Mouse (Mus musculus) intestine, embryonic 14.5 days (tissue): ENCODE data around the gene Nt5c3. TPM values are rescaled to one million over a fixed set of nuclear protein-coding genes. Genes with fewer than 3 reads are reported as not detected.

ENCODE experiments used
- ATAC-seq: fragments of 200-750 bp; cut with Nextera tagmentation; replicated peaks from 2 replicates; pipeline ENCODE4 v1.8.0; 2017; ENCODE audit warnings: low read depth, moderate number of reproducible peaks, moderate TSS enrichment, moderate library complexity; ENCODE audit not compliant: low FRiP score, low TSS enrichment
- DNase-seq: peaks from one replicate; pipeline ENCODE4 v3.0.0-alpha.2; 2018; ENCODE audit warnings: low spot score
- H3K27ac ChIP-seq: fragments of 300-500 bp; sonication (generic); 2 replicates; pipeline ENCODE4 v1.5.1; 2014; ENCODE audit warnings: low read depth, mild to moderate bottlenecking, control low read depth
- H3K27me3 ChIP-seq: fragments of 300-500 bp; sonication (generic); replicated peaks from 2 replicates; pipeline ENCODE4 v1.6.1; 2014; ENCODE audit warnings: low read length, control low read depth; ENCODE audit not compliant: control insufficient read depth, insufficient read depth
- H3K36me3 ChIP-seq: fragments of 300-500 bp; sonication (generic); 2 replicates; pipeline ENCODE4 v1.6.1; 2014; ENCODE audit warnings: low read length, control low read depth; ENCODE audit not compliant: control insufficient read depth, insufficient read depth
- H3K4me1 ChIP-seq: fragments of 300-500 bp; sonication (generic); replicated peaks from 2 replicates; pipeline ENCODE4 v1.6.1; 2014; ENCODE audit warnings: low read length, control low read depth, mixed read lengths; ENCODE audit not compliant: control insufficient read depth, insufficient read depth
- H3K4me2 ChIP-seq: fragments of 300-500 bp; sonication (generic); 2 replicates; pipeline ENCODE4 v1.6.1; 2014; ENCODE audit warnings: low read length
- H3K4me3 ChIP-seq: fragments of 300-500 bp; sonication (generic); 2 replicates; pipeline ENCODE4 v1.5.1; 2014; ENCODE audit warnings: low read depth, low read length, control low read depth, mixed read lengths
- H3K9ac ChIP-seq: fragments of 300-500 bp; sonication (generic); 2 replicates; pipeline ENCODE4 v1.6.1; 2014; ENCODE audit warnings: mild to moderate bottlenecking, low read length
- H3K9me3 ChIP-seq: fragments of 300-500 bp; sonication (generic); 2 replicates; pipeline ENCODE4 v1.6.1; 2016; ENCODE audit warnings: low read length, control low read depth; ENCODE audit not compliant: control insufficient read depth
- WGBS: fragments of 180-500 bp; shearing (Covaris S2); extraction: QIAGEN DNeasy Blood & Tissue Kit; methylation state at CpG from one replicate; pipeline ENCODE4 v1.1.7; 2014; 5-methylcytosine and 5-hydroxymethylcytosine counted together
- polyA plus RNA-seq: library from polyadenylated mRNA; unstranded; fragments of >200 nt; fragmentation: Nextera tagmentation; extraction: Ambion mirVana; gene quantifications from 2 replicates; pipeline ENCODE4 v1.2.1, GENCODE M21; 2014

The Nt5c3 gene
- polyA plus RNA-seq, 1 experiment from 2014 or later, result 69.1 TPM

DNA sequence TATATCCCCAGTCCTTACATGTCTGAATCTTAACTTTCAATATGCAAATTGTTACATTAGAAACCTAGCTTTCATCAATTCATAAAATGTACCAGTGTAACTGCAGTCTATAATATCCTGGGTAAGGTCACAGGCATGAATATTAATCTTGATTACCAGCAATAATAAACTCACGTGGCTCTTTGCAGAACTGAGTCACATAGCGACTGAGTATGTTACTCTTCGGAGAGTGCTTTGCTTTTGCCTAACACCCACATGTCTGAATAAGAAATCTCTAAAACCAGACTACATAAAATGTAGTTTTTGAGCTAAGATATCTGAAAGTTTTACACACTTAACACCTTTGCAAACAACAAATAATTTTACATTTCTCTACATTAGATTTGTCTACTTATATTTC, 22.4 kb downstream of the Nt5c3 start:
- ATAC-seq (no peak), DNase-seq (no peak)
- no peak overlapping the region for H3K27ac ChIP-seq
- WGBS, result 62% methylated on average over 3 of the region's 3 CpGs
- no peaks in the 10 kb centered on the region for H3K36me3 ChIP-seq
- H3K9ac ChIP-seq, result no peak overlapping the region
- no peaks in the 10 kb centered on the region for H3K9me3 ChIP-seq
- H3K4me3 ChIP-seq, result no peak overlapping the region
- H3K4me2 ChIP-seq, result peak overlapping the region; percentile 37
- peaks cover 20% of the 10 kb centered on the region for H3K4me1 ChIP-seq
- H3K27me3 ChIP-seq, result no peaks in the 10 kb centered on the region

DNA sequence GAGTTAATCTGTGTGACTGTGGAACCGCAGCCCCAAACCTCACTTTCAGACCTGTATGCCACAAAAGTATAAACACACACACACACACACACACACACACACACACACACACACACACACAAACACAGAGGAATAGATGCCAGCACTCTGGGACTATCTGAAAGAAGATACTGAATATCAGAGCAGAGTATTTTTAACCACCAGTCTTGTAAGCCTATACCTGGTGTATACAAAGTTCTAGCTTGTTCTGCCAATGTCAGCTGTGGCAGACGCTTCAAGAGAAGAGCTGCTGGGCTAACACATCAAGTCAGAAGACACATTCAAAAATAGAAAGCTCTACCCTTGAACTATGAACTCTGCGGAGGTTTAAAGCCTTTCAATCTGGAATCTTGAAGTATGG, 24.1 kb downstream of the Nt5c3 start:
- DNase-seq (no peak), ATAC-seq (no peak)
- no peaks in the 10 kb centered on the region for H3K36me3 ChIP-seq
- H3K27me3 ChIP-seq, result no peaks in the 10 kb centered on the region
- H3K9ac ChIP-seq, result no peak overlapping the region
- WGBS, result 68% methylated on average over 3 of the region's 3 CpGs
- H3K9me3 ChIP-seq, result no peaks in the 10 kb centered on the region
- H3K4me2 ChIP-seq, result no peak overlapping the region
- peaks cover 18% of the 10 kb centered on the region for H3K4me1 ChIP-seq
- no peak overlapping the region for H3K4me3 ChIP-seq
- no peak overlapping the region for H3K27ac ChIP-seq

DNA sequence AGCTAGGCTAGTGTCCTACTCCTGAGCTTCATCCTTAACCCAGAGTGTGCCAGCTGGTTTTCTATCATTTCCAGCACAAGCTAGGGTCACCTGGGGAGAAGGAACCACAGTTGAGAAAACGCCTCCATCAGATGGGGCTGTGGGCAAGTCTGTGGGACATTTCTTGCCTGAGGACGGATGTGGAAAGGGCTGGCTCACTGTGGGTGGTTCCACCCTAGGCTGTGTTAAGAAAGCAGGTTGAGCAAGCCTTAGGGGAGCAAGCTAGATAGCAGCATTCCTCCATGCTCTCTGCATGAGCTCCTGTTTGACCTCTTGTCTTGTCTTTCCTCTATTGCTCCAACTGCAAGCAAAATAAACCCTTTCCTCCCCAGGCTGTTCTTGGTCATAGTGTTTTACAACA, 33.0 kb downstream of the Nt5c3 start:
- ATAC-seq, result no peak
- 79% methylated on average over 2 of the region's 2 CpGs for WGBS

DNA sequence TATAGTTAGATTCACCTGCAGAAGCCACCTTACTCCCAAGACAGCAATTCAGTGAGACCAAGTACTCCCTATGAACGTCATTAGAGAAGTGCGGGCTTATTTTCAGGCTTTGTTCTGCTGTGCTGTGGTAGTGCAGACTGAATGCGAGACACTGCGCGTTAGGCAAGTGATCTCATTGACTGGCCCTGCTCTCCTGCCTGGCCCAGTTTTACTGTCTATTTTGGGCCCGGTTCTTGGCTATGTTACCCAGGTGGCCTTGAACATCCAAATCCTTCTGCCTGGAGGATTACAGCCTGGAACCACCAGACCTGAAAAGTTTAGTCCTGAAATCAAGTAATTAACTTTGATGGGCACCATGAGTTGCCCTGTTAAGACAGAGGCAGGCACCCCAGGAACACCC, 35.2 kb downstream of the Nt5c3 start:
- WGBS, result 95% methylated on average over 6 of the region's 6 CpGs
- H3K36me3 ChIP-seq, result peaks cover 60% of the 10 kb centered on the region

More for the DNA sequence above, 33.0 kb downstream of the Nt5c3 start:
- Histone ChIP-seq H3K36me3 (peaks cover 41% of the 10 kb centered on the region), H3K27ac (no peak overlapping the region), H3K4me2 (no peak overlapping the region), H3K27me3 (no peaks in the 10 kb centered on the region), H3K4me1 (no peaks in the 10 kb centered on the region), H3K9ac (no peak overlapping the region), H3K9me3 (no peaks in the 10 kb centered on the region), H3K4me3 (no peak overlapping the region)
- DNase-seq, result no peak

DNA sequence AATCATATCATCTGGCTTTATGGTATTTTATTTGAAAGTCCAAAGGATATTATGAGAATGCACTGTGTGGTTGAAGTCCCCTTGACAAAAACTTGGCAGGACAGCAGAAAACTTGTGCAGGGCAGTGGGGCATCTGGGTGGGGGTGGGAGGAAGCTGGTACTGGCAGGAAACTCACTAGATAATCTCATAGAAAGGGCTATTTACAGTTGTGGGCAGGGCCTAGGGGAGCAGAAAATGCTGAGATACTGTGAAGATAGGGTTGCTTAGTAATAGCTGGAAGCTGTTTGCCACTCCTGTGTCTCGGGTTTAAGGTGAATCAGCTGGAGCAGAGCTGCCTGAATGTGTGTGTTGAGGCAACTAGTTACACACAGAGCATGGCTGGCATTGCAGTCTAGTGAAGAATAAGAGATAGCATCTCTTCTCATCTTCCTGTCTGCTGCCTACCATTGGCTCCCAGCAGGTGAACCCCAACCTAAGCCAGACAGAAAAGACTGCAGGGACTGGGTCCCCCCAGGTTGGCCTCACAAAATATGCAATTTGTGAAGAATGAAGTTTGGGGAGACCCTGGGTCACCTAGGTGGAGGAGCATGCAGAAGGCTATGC, 44.3 kb downstream of the Nt5c3 start:
- H3K4me1 ChIP-seq, result no peaks in the 10 kb centered on the region
- H3K27ac ChIP-seq, result no peak overlapping the region
- H3K9ac ChIP-seq, result no peak overlapping the region
- H3K4me2 ChIP-seq, result no peak overlapping the region
- ATAC-seq (peak; percentile 44; the same call in 1 of the 2 replicates), DNase-seq (no peak)
- 44% methylated on average over 1 of the region's 1 CpGs for WGBS
- H3K9me3 ChIP-seq, result no peaks in the 10 kb centered on the region
- H3K4me3 ChIP-seq, result no peak overlapping the region
- H3K36me3 ChIP-seq, result peaks cover 73% of the 10 kb centered on the region
- no peaks in the 10 kb centered on the region for H3K27me3 ChIP-seq

More for the DNA sequence above, 35.2 kb downstream of the Nt5c3 start:
- Histone ChIP-seq H3K9me3 (no peaks in the 10 kb centered on the region), H3K4me1 (no peaks in the 10 kb centered on the region), H3K27me3 (no peaks in the 10 kb centered on the region), H3K4me3 (no peak overlapping the region), H3K9ac (no peak overlapping the region), H3K4me2 (no peak overlapping the region), H3K27ac (no peak overlapping the region)
- DNase-seq (no peak), ATAC-seq (no peak)

DNA sequence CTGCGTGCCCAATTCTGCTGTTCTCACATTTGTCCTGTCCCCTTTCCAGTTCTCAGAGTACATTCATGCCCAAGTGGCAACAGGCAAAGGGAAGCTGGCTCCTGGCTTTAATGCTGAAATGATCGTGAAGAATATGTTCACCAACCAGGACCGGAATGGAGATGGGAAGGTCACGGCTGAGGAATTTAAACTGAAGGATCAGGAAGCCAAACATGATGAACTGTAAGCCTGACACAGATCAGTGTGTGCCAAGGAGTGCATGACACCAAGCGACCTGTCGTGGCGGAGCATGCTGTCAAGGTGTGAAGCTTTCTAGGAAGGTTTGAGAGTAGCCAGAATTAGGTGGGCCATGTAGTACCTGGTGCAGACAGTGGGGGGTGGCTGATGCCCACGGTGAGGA, 45.7 kb downstream of the Nt5c3 start:
- no peaks in the 10 kb centered on the region for H3K4me1 ChIP-seq
- H3K4me3 ChIP-seq, result no peak overlapping the region
- DNase-seq (no peak), ATAC-seq (no peak)
- H3K9me3 ChIP-seq, result no peaks in the 10 kb centered on the region
- no peaks in the 10 kb centered on the region for H3K27me3 ChIP-seq
- WGBS, result 90% methylated on average over 8 of the region's 8 CpGs
- H3K9ac ChIP-seq, result no peak overlapping the region
- H3K36me3 ChIP-seq, result peaks cover 68% of the 10 kb centered on the region
- H3K27ac ChIP-seq, result no peak overlapping the region
- no peak overlapping the region for H3K4me2 ChIP-seq

DNA sequence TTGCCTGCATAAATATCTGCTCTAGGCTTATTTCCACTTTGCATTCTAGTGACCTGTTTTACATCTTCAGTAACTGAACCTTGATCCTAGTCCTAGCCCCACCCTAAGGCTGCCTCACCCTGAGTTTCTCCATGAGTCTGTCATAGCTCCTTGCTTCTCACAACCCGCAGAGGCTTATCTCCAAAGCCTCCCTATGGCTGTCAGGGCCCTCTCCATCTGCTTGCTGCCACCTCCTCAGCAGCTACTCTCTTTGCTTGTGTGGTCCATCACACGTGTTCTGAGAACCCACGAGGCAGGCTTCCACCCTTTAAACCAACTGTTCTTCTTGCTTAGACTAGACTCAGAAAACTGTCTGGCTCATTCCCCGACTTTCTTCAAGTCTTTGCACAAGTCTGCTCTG, 46.9 kb downstream of the Nt5c3 start:
- H3K4me1 ChIP-seq, result no peaks in the 10 kb centered on the region
- ATAC-seq, result peak; percentile 72; the same call in 1 of the 2 replicates
- H3K9ac ChIP-seq, result no peak overlapping the region
- no peak overlapping the region for H3K4me2 ChIP-seq
- no peak overlapping the region for H3K27ac ChIP-seq
- WGBS, result 83% methylated on average over 4 of the region's 4 CpGs
- H3K4me3 ChIP-seq, result no peak overlapping the region
- no peaks in the 10 kb centered on the region for H3K27me3 ChIP-seq
- no peak for DNase-seq
- peaks cover 62% of the 10 kb centered on the region for H3K36me3 ChIP-seq
- H3K9me3 ChIP-seq, result no peaks in the 10 kb centered on the region

DNA sequence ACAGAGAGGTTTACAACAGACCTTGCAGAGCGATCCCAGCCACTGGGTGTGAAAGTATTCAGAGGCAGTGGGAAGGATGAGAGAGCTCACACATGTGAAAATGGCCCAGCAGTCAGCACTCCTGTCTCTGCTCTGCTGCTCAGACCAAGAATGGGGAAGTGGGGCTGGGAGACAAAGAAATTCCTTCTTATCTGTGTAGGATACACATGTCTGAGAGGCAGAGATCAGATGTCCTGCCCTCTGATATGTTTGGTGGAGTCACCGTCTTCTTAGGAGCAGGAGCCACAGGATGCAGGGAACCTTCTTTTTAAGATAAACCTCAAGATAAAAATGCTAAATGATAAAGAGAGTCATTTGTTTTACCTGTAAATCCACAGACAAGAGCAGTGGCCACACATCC, 53.7 kb downstream of the Nt5c3 start:
- Histone ChIP-seq H3K27ac (no peak overlapping the region), H3K9me3 (no peaks in the 10 kb centered on the region), H3K36me3 (peaks cover 44% of the 10 kb centered on the region), H3K4me3 (no peak overlapping the region), H3K27me3 (no peaks in the 10 kb centered on the region), H3K4me1 (no peaks in the 10 kb centered on the region), H3K9ac (no peak overlapping the region), H3K4me2 (no peak overlapping the region)
- no peak for DNase-seq
- ATAC-seq, result no peak
- WGBS, result 67% methylated on average over 2 of the region's 2 CpGs

DNA sequence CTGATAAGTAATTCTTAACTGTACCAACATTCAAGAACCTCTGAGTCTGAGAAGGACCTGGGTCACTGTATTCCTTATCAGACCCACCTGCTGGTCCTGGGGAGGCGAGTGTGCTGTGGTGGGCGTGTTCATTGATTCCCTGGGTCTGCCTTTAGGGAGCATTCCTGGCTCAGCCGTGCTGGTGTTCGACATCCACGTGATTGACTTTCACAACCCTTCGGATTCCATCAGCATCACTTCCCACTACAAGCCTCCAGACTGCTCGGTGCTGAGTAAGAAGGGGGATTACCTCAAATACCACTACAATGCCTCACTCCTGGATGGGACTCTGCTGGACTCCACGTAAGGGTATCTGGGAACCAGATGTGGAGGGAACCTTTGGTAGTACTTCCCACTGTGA, 55.2 kb downstream of the Nt5c3 start:
- no peak overlapping the region for H3K4me3 ChIP-seq
- no peak overlapping the region for H3K27ac ChIP-seq
- H3K9ac ChIP-seq, result no peak overlapping the region
- DNase-seq (no peak), ATAC-seq (no peak)
- no peaks in the 10 kb centered on the region for H3K4me1 ChIP-seq
- WGBS, result 74% methylated on average over 8 of the region's 8 CpGs
- no peaks in the 10 kb centered on the region for H3K27me3 ChIP-seq
- H3K36me3 ChIP-seq, result peaks cover 41% of the 10 kb centered on the region
- no peaks in the 10 kb centered on the region for H3K9me3 ChIP-seq
- no peak overlapping the region for H3K4me2 ChIP-seq
